Mouse (Mus musculus): ENCODE results near the gene Itpr3. TPM values are rescaled to one million over a fixed set of nuclear protein-coding genes. Genes with fewer than 3 reads are reported as not detected.

Gene Itpr3
- polyA plus RNA-seq, 1 experiment from 2014 or later: 1.8 TPM

DNA sequence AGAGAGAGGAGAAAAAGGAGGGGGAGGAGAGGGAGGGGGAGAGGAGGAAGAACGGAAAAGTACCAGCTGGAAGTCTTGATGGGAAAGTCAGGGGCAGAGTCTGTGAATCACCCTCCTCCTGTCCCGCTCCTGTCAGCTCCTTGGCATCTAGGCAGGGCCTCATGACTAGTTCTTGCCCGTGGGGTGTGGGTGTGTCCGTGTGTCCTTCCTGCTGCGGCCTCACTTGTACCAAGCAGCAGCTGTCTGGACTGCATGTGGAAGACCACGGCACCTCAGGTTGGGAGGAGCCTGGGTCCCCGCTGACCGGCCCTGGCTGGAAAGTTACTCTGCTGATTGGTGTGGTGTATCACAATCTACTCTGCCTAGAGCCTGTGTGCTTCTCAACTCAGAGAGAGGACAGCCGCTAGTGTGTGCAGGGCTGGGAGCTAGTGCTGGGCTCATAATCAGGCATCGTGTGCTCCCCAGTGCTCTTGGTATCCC lies 84.9 kb downstream of the Itpr3 start:
- Histone ChIP-seq H3K9me3 (no peaks in the 10 kb centered on the region), H3K27ac (no peak overlapping the region)
- 53% methylated on average over 10 of the region's 10 CpGs for WGBS

GRCm38 (mm10) chr17:27144152-27144551 lies 87.0 kb downstream of the Itpr3 start:
- Histone ChIP-seq H3K36me3 (no peaks in the 10 kb centered on the region), H3K9me3 (no peaks in the 10 kb centered on the region), H3K4me3 (no peak overlapping the region), H3K27me3 (ENCODE audit: insufficient read depth, poor library complexity, severe bottlenecking) (peaks cover 13% of the 10 kb centered on the region), H3K4me1 (replicated peaks) (peaks cover 68% of the 10 kb centered on the region), H3K27ac (peak overlapping the region; percentile 23; the same call in 1 of the 2 replicates)
- DNase-seq (ENCODE audit: low spot score): no peak
- 73% methylated on average over 4 of the region's 4 CpGs for WGBS

More for the DNA sequence above, 84.9 kb downstream of the Itpr3 start:
- Histone ChIP-seq H3K4me1 (replicated peaks) (peaks cover 65% of the 10 kb centered on the region), H3K36me3 (no peaks in the 10 kb centered on the region), H3K27me3 (ENCODE audit: insufficient read depth, poor library complexity, severe bottlenecking) (peaks cover 13% of the 10 kb centered on the region), H3K4me3 (no peak overlapping the region)
- DNase-seq (ENCODE audit: low spot score): no peak

- peaks cover 13% of the 10 kb centered on the region for H3K27me3 ChIP-seq (ENCODE audit: insufficient read depth, poor library complexity, severe bottlenecking)
- 48% methylated on average over 8 of the region's 8 CpGs for WGBS
- H3K27ac ChIP-seq: no peak overlapping the region
- H3K4me3 ChIP-seq: no peak overlapping the region
- H3K36me3 ChIP-seq: no peaks in the 10 kb centered on the region
- no peak for DNase-seq (ENCODE audit: low spot score)
- H3K4me1 ChIP-seq (replicated peaks): peaks cover 67% of the 10 kb centered on the region
- H3K9me3 ChIP-seq: no peaks in the 10 kb centered on the region
Measured at GRCm38 (mm10) chr17:27146323-27146923, 89.3 kb downstream of the Itpr3 start.

GRCm38 (mm10) chr17:27150871-27151270 lies 93.8 kb downstream of the Itpr3 start:
- H3K27ac ChIP-seq: peak overlapping the region; percentile 45; the same call in 1 of the 2 replicates
- WGBS: 76% methylated on average over 7 of the region's 7 CpGs
- H3K4me1 ChIP-seq (replicated peaks): peaks cover 68% of the 10 kb centered on the region
- H3K36me3 ChIP-seq: no peaks in the 10 kb centered on the region
- H3K27me3 ChIP-seq (ENCODE audit: insufficient read depth, poor library complexity, severe bottlenecking): peaks cover 4% of the 10 kb centered on the region; the same call in 1 of the 2 replicates
- no peaks in the 10 kb centered on the region for H3K9me3 ChIP-seq
- no peak for DNase-seq (ENCODE audit: low spot score)
- no peak overlapping the region for H3K4me3 ChIP-seq

DNA sequence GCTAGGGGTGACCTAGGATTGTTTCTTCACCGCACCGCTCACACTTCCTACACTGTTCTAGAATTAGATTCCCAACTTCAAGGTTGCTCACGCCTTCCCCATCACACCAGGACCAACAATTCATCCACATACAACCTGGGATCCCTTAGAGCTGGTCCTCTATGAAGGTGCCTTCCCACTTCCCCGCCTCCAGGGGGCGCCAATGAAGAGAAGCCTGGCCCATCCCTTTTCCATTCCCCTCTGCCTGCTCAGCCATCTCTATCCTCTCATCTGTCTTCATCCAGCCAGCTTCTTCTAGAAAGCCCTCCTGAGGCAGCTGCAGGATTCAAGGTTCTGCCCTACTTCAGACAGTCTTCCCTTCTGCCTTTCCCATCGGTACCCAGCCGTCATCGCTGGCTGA lies 94.3 kb downstream of the Itpr3 start:
- Histone ChIP-seq H3K4me3 (no peak overlapping the region), H3K9me3 (no peaks in the 10 kb centered on the region), H3K4me1 (replicated peaks) (peaks cover 68% of the 10 kb centered on the region), H3K27ac (0 out of 2 replicates have a peak overlapping the region, but pooled peaks have one; percentile 45), H3K36me3 (no peaks in the 10 kb centered on the region), H3K27me3 (ENCODE audit: insufficient read depth, poor library complexity, severe bottlenecking) (no peaks in the 10 kb centered on the region)
- DNase-seq (ENCODE audit: low spot score): no peak
- WGBS: 73% methylated on average over 8 of the region's 8 CpGs

DNA sequence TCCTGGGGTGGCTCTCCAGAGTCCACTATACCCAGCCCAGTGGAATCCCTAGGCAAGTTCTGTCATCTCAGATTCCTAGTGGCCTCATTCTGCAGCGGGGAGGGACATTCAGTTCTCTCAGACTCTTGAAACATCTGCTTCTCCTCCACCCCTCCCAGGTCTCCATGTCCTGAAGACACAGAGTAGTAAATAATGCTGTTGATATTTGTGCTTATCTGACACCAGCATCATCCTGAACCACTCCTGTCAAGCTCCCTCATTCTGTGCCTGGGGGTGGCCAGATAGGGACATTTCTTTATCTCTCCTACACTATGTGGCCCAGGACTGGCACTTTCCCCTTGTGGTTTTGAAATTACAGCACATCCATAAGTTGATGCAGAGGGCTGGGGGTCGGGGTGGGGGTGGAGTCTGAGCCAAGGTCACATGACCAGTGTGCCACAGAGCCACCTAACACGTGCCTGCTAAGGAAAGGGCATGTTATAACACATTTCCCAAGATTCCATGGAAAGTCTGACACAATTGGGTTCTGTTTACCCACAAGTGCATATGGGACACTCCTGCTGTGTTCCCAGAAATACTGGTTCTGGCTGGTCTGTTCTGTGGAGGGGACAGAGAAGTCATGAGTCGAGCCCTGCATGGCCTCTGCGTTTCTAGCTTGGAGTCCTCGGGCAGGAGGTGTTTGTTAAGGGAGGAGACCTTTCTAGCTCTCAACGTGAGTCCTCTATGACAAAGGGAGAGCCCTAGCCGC lies 96.0 kb downstream of the Itpr3 start:
- no peaks in the 10 kb centered on the region for H3K9me3 ChIP-seq
- no peaks in the 10 kb centered on the region for H3K36me3 ChIP-seq
- DNase-seq (ENCODE audit: low spot score): no peak
- 63% methylated on average over 8 of the region's 8 CpGs for WGBS
- H3K4me3 ChIP-seq: no peak overlapping the region
- no peaks in the 10 kb centered on the region for H3K27me3 ChIP-seq (ENCODE audit: insufficient read depth, poor library complexity, severe bottlenecking)
- H3K27ac ChIP-seq: peak overlapping the region; percentile 62
- H3K4me1 ChIP-seq (replicated peaks): peaks cover 65% of the 10 kb centered on the region

DNA sequence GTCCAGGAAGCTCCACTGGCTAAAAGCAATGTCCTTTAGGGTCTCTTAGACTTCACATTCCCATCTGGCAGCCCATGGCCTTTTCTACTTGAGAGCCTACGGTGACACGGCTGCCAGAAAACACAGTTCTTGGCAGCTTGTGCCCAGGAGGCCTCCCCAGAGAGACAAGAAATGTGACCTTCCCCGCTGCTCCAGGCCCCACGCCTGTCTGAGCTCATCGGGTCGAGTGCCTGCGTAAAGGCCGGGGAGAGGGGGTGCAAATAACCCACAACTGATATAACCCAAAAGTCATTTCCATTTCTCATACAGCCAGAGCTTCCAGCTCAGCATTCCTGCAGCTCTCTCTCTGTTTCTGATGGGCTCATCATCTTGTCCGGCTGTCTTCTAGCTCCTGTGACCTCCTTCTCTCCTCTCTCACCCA lies 96.7 kb downstream of the Itpr3 start:
- Histone ChIP-seq H3K36me3 (no peaks in the 10 kb centered on the region), H3K9me3 (no peaks in the 10 kb centered on the region), H3K27ac (peak overlapping the region; percentile 62), H3K4me1 (replicated peaks) (peaks cover 59% of the 10 kb centered on the region), H3K27me3 (ENCODE audit: insufficient read depth, poor library complexity, severe bottlenecking) (no peaks in the 10 kb centered on the region), H3K4me3 (no peak overlapping the region)
- WGBS: 61% methylated on average over 9 of the region's 9 CpGs
- no peak for DNase-seq (ENCODE audit: low spot score)

- no peaks in the 10 kb centered on the region for H3K27me3 ChIP-seq (ENCODE audit: insufficient read depth, poor library complexity, severe bottlenecking)
- peaks cover 54% of the 10 kb centered on the region for H3K4me1 ChIP-seq (replicated peaks)
- H3K9me3 ChIP-seq: no peaks in the 10 kb centered on the region
- no peak overlapping the region for H3K4me3 ChIP-seq
- DNase-seq (ENCODE audit: low spot score): no peak
- WGBS: 90% methylated on average over 14 of the region's 14 CpGs
- H3K36me3 ChIP-seq: no peaks in the 10 kb centered on the region
- H3K27ac ChIP-seq: peak overlapping the region; percentile 62; the same call in 1 of the 2 replicates
Measured at GRCm38 (mm10) chr17:27154256-27154655, 97.2 kb downstream of the Itpr3 start.

GRCm38 (mm10) chr17:27154881-27155280 lies 97.8 kb downstream of the Itpr3 start:
- no peak for DNase-seq (ENCODE audit: low spot score)
- Histone ChIP-seq H3K4me3 (no peak overlapping the region), H3K4me1 (replicated peaks) (peaks cover 48% of the 10 kb centered on the region), H3K36me3 (no peaks in the 10 kb centered on the region), H3K27me3 (ENCODE audit: insufficient read depth, poor library complexity, severe bottlenecking) (no peaks in the 10 kb centered on the region), H3K9me3 (no peaks in the 10 kb centered on the region), H3K27ac (no peak overlapping the region)
- 87% methylated on average over 6 of the region's 6 CpGs for WGBS

DNA sequence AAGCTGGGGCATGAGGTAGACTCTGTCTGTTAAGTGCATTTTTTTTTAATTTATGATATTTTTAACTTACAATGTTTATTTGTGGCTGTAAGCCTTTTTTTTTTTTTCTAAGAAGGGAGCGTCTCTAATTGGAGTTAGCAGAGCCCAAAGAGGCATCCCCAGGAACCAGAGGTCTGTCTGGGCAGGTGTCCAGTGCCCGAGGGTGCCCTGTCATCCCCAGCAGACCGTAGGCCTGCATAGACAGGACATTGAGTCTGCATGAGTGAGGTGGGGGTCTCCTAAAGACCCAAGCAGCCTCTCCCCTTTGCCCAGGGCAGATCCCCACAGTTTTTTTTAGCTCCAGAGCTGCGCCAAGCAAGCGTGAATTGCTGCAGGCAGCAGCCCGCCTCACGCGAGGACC lies 98.6 kb downstream of the Itpr3 start:
- Histone ChIP-seq H3K27ac (peak overlapping the region; percentile 1; the same call in 1 of the 2 replicates), H3K36me3 (no peaks in the 10 kb centered on the region), H3K27me3 (ENCODE audit: insufficient read depth, poor library complexity, severe bottlenecking) (no peaks in the 10 kb centered on the region), H3K9me3 (no peaks in the 10 kb centered on the region), H3K4me1 (replicated peaks) (peaks cover 42% of the 10 kb centered on the region), H3K4me3 (no peak overlapping the region)
- no peak for DNase-seq (ENCODE audit: low spot score)
- WGBS: 81% methylated on average over 8 of the region's 8 CpGs

DNA sequence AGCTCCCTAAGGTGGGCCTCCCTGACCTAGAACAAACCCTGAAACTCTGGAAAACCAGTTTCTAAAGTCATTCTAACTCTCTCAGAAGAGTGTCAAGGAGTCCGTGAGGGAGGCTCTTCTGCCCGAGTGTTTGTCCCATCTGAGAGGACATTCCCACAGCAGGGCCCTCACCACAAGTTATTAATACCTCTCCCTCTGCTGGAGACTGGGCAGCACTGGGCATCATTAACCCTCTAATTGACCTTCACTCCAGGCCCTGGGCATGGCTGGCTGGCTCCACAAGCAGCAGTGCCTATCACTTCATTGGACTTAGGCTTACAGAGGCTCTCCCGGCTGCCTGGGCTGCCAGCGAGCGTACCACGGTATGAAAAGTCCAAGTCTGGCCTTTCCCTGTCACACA lies 101.3 kb downstream of the Itpr3 start:
- Histone ChIP-seq H3K4me3 (no peak overlapping the region), H3K4me1 (replicated peaks) (peaks cover 21% of the 10 kb centered on the region), H3K36me3 (no peaks in the 10 kb centered on the region), H3K27me3 (ENCODE audit: insufficient read depth, poor library complexity, severe bottlenecking) (no peaks in the 10 kb centered on the region), H3K9me3 (no peaks in the 10 kb centered on the region), H3K27ac (no peak overlapping the region)
- 80% methylated on average over 6 of the region's 6 CpGs for WGBS
- no peak for DNase-seq (ENCODE audit: low spot score)

GRCm38 (mm10) chr17:27159169-27159568 lies 102.1 kb downstream of the Itpr3 start:
- WGBS: 74% methylated on average over 7 of the region's 7 CpGs
- Histone ChIP-seq H3K27me3 (ENCODE audit: insufficient read depth, poor library complexity, severe bottlenecking) (no peaks in the 10 kb centered on the region), H3K27ac (no peak overlapping the region), H3K4me1 (replicated peaks) (peaks cover 14% of the 10 kb centered on the region), H3K9me3 (no peaks in the 10 kb centered on the region), H3K36me3 (no peaks in the 10 kb centered on the region), H3K4me3 (no peak overlapping the region)
- no peak for DNase-seq (ENCODE audit: low spot score)

GRCm38 (mm10) chr17:27160905-27161304 lies 103.8 kb downstream of the Itpr3 start:
- Histone ChIP-seq H3K9me3 (no peaks in the 10 kb centered on the region), H3K27me3 (ENCODE audit: insufficient read depth, poor library complexity, severe bottlenecking) (no peaks in the 10 kb centered on the region), H3K4me3 (no peak overlapping the region), H3K4me1 (replicated peaks) (peaks cover 12% of the 10 kb centered on the region), H3K27ac (no peak overlapping the region), H3K36me3 (no peaks in the 10 kb centered on the region)
- no peak for DNase-seq (ENCODE audit: low spot score)
- WGBS: 74% methylated on average over 4 of the region's 4 CpGs
